Mouse (Mus musculus): ENCODE data around the gene Col23a1.
"Not testable (repeated sequence)": the region's sequence is repeated elsewhere in the genome, so short reads cannot be mapped to it uniquely, and the experiment has no call there.

The Col23a1 gene

DNA sequence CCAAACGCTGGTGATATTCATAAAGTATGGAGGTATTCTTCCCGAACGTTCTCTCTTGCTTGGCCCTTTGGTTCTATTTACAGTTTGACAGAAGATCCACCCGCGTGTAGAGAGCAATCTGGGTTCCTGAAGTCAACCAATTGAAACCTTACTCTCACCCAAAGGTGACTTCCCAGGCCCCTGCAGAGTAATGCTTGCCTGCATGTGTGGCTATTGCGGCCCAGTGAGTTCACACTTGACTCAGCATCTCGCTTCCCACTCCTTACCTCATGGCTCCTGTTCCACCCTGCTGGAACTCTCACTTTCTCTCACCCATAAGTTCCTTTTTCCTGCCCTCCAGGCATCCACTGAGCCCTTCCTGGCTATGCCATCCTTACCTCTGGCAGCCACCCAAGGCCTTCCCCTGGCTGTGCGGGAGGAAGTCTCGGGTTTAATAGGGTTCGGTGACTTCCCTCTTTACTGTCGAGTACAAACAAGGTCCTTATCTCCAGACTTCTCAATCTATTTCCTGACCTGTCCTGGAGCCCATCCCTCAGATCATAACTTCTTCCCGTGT, 38.7 kb downstream of the Col23a1 start:
- DNase-seq (ENCODE audit: low read depth): no peak

DNA sequence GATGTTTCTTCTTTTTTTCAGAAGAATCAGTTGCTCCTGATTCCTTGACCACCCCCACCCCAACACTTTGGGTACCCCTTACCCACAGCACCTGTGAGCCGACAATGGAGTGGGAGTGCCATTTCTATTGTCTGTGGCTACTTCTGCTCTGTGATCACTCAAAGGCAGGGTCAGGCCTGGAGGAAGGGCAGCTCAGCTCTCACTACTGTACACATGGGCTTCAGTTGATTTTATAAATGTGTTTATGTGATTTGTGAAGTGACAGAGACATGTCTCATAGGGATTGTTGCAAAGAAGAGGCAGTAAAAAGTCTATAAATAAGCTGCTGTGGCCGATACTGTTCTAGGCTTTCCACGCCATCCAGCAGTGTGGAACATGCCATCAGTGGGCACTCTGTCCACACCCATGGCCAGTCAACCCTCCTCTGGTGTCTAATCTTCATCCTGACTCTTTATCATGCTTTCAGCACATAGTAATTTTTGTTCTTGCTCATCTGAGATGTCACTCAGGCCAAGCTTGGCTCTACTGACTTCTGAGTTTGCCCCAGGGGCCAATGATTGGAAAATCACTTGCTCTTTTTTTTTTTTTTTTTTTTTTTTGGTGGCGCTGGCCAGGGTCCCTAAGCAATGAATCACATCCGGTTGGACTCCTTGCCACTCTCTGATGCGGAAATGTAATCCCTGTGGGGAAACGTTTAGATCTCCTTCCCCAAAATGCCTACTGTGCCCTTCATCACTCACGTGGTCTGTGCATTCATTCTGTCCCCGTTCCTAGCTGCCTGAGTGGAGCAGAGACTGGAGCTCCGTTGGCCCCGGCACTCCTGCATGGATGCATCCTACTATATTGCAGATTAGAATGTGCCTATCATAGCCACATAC, 40.4 kb downstream of the Col23a1 start:
- DNase-seq (ENCODE audit: low read depth): no peak

GRCm38 (mm10) chr11:51334017-51334416, 44.3 kb downstream of the Col23a1 start:
- no peak for DNase-seq (ENCODE audit: low read depth)

GRCm38 (mm10) chr11:51337585-51337984, 47.9 kb downstream of the Col23a1 start:
- DNase-seq (ENCODE audit: low read depth): no peak

GRCm38 (mm10) chr11:51338416-51338815, 48.7 kb downstream of the Col23a1 start:
- DNase-seq (ENCODE audit: low read depth): no peak

DNA sequence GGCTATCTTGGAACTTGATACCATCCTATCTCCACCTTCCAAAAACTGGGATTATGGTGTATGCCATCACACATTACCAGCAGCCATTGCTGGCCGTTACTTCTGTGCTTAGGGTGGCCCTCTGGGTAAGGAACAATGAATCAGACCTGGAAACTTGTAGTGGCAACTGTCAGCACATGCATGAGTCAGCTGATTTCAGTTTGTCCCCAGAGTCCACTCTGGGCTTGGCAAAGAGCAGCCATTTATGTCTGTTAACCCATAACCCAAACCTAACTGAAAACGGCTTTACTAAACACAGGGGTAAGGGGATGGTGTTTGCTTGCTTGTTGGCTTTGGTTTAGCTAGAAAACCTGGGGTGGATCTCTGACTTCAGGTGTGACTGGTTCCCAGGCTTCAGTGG, 51.4 kb downstream of the Col23a1 start:
- no peak for DNase-seq (ENCODE audit: low read depth)

DNA sequence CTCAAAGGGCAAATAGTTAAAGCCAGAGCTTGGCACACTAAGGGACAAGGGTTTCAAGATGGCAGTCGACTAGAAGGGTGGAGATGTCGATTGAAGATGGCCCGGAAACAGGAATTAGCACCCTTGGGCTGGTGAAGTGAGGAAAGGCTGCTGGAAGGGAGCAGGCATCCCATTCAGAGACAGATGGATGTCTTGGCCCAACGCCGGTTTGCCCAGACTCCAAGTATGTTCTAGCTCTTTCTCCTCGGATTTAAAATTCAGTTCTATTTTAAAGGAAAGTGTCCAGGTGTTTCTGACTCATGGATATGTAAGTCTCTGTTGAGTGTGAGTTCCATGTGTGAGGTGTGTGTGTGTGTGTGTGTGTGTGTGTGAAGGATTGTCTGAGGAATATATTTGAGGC, 53.1 kb downstream of the Col23a1 start:
- DNase-seq (ENCODE audit: low read depth): no peak

DNA sequence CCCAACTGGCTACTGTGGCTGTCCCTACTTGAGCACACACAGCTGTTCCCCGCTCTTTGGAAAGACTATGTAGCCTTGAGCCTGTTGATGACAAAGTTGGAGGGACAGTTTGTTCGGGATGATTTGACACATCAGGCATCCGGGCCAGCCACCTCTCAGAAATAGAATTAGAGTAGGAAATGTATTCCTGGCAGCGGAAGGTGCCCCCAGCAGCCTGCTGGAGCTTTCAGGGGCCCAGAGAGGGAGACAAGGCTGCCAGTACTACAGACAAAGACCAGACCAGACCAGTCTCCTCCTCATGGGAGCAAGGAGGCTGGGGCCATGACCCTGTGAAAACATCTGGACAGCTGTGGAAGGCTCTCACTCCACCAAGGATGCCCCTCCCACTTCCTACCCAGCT, 53.6 kb downstream of the Col23a1 start:
- no peak for DNase-seq (ENCODE audit: low read depth)

DNA sequence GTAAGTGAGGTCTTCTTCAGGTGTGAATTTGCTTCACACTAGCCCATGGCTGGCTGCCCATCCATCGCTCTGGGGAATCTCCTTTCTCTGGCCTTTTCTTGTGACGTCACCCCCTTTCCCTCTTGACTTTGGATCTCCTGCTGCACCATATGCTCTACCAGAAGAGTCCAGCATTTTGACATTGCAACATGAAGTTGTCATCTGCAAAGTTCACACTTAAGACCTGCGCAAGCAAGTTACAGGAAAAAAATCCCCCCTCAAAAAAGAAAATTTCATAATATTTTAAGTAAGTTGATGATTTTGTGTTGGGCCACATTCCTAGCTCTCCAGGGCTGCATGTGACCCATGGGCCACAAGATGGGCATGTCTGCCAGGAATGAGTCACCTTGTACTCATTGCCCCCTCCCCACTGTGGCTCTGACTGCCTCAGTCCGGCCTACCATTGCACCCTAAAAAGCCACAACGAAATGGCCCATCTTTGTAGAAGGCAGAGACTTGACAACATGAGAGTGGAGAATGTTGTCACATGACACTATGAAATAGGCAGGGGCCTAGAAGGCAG, 54.1 kb downstream of the Col23a1 start:
- DNase-seq (ENCODE audit: low read depth): no peak

- DNase-seq (ENCODE audit: low read depth): no peak
Observed at GRCm38 (mm10) chr11:51345481-51346465, 56.1 kb downstream of the Col23a1 start.

GRCm38 (mm10) chr11:51347756-51348155, 58.0 kb downstream of the Col23a1 start:
- no peak for DNase-seq (ENCODE audit: low read depth)

GRCm38 (mm10) chr11:51349665-51350064, 59.9 kb downstream of the Col23a1 start:
- DNase-seq (ENCODE audit: low read depth): no peak

DNA sequence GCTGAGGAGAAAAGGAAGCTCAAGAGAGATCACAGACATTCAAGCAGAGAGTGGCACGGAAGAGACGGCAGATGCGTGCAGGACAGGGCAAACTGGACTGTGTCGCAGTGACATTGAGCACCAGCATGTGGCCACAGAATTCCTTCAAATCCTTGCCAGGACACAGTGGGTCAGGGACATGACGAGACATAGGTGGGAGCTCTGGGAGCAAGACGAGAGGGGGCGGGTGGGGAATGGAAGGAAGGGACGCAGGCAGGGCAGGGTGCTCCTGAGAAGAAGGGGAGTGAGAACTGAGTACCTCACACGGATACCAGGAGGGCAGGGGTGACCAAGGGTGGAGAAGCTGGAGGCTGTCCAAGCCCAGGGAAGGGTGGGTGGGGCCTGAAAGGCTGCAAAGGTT, 61.4 kb downstream of the Col23a1 start:
- DNase-seq (ENCODE audit: low read depth): no peak

DNA sequence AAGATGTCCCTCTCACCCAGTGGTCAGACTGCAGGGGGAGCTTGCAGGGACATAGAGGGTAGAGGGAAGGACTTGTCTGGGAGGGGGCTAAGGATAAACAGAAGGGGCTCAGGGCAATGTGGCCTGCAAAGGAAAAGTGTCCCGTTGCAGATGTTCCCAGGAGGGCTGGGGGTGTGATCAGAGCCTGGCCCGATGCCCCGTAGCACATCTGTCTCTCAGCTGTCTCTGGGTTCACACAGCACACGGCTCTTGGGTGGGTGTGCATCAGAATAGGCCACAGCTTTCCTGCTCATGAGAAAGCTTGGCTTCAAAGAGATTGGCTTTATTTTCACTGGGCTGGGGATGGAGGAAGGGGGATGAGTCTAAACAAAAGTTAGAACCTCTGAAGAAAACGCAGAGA, 62.1 kb downstream of the Col23a1 start:
- no peak for DNase-seq (ENCODE audit: low read depth)

DNA sequence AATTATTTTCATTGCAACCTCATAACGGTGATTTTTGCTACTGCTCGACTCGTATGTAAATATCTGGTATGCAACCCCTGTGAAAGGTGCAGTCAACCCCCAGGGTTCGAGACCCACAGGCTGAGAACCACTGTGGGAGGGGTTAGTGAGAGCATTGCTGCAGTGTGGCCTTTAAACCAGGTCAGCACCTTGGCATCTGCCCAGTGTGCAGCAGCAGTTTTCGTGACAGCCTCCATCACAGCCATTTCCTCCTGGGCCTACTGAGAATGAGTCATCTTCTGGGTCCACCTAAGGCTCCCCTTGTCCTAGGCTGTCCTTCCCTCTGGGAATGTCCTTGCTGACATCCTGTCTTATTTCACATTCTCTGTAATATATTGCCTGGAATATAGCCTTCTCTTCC, 64.0 kb downstream of the Col23a1 start:
- no peak for DNase-seq (ENCODE audit: low read depth)

DNA sequence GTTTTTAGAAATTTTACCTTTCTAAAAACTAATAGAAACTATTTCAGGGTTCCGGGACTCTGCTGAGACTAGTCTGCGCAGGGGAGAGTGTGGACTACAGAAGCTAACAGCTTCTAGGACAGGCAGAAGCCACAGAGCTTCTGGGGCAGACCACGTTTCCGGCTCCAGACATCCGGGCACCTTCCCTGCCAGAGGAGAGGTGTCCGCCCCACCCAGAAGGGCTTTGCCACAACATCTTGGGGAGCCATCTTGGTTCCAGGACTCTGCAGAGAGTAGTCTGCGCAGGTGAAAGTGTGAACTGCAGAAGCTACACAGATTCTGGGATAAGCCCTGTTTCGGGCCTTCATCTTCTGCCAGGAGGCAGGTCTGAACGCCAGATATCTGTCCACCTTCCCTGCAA, 69.3 kb downstream of the Col23a1 start:
- DNase-seq (ENCODE audit: low read depth): not testable (repeated sequence)

- DNase-seq (ENCODE audit: low read depth): no peak
Observed at GRCm38 (mm10) chr11:51364353-51364752, 74.6 kb downstream of the Col23a1 start.

GRCm38 (mm10) chr11:51367334-51367733, 77.6 kb downstream of the Col23a1 start:
- no peak for DNase-seq (ENCODE audit: low read depth)

GRCm38 (mm10) chr11:51370273-51370672, 80.6 kb downstream of the Col23a1 start:
- DNase-seq (ENCODE audit: low read depth): no peak

DNA sequence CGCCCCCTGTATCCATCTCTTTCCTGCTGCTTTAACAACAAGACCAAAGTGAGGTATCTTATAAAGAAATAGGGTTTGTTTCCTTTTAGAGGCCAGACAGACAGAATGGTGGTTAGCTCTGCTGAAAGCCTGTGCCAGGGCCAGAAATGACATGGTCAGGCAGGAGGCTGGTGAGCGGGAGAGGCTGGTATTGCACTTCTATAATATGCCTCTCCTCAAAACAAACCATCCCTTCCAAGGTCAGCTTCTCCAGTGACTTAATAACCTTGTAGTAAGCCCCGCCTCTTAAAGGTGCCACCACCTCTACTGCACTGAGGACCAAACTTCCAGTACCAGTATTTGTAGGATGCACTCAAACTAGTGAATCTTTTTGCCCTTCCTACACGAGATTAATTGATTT, 81.6 kb downstream of the Col23a1 start:
- DNase-seq (ENCODE audit: low read depth): no peak

DNA sequence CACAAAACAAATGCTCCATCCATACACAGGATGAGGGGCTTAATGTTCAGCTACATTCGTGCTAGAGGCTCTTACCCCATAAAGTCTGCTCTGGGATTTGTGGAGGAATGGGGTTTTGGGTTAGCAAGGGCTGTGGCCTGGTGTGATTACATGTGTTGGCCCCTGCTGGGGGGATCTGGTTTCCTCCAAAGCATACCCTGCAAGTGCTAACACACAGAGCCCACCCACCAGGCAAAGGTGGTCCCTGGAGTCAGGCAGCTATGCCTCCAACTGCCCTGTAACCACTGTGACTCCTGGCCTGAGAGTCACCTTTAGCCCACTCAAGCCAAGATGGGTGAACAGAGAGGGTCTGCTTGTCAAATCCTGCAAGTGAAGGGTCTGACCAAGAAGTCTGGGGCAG, 82.2 kb downstream of the Col23a1 start:
- no peak for DNase-seq (ENCODE audit: low read depth)

DNA sequence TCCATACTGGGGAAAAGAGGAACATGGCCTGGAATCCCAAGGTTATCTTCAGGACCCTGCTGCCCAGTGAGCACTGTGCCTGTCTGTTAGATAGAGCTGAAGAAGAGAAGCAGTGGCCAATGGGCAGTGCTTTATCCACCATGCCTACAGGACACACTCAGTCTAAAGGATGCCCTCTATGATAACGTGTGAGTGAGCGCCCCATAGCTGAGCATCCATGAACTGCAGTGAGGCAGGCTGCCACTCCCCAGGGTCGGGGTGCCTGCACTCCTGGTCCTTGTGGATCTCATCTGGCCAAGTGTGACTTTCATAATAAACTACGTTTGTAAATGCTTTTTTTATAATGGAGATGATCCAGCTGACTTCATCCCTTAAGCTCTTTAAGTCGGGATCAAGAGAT, 87.5 kb downstream of the Col23a1 start:
- DNase-seq (ENCODE audit: low read depth): no peak

Measured in c-Kit-positive CD71-negative TER-119-negative erythroid progenitor cells, embryonic 14.5 days (primary cell).